Mouse (Mus musculus) liver, embryonic 14.5 days (tissue): ENCODE results near the gene Med24. TPM values are rescaled to one million over a fixed set of nuclear protein-coding genes. Genes with fewer than 3 reads are reported as not detected.
"Not testable (repeated sequence)": the region's sequence is repeated elsewhere in the genome, so short reads cannot be mapped to it uniquely, and the experiment has no call there.

Source experiments
- ATAC-seq: fragments of 200-750 bp; cut with Nextera tagmentation; 2 replicates; pipeline ENCODE4 v1.8.0; 2017; ENCODE audit warnings: moderate number of reproducible peaks, mild to moderate bottlenecking, moderate library complexity; ENCODE audit not compliant: insufficient read depth
- DNase-seq, 3 experiments: peaks; one replicate each; pipeline ENCODE4 v3.0.0-alpha.2; 2012 to 2013; ENCODE audit warnings: low read depth in 3 of 3, low spot score in 3 of 3
- H3K27ac ChIP-seq: fragments of 300-500 bp; sonication (generic); 2 replicates; pipeline ENCODE4 v1.5.1; 2014; ENCODE audit warnings: moderate library complexity, mild to moderate bottlenecking, control low read depth, inconsistent platforms
- H3K27me3 ChIP-seq: fragments of 300-500 bp; sonication (generic); 2 replicates; pipeline ENCODE4 v1.6.1; 2014; ENCODE audit warnings: mild to moderate bottlenecking, low read length, moderate library complexity; ENCODE audit not compliant: control insufficient read depth, insufficient read depth
- H3K36me3 ChIP-seq: fragments of 300-500 bp; sonication (generic); replicated peaks from 2 replicates; pipeline ENCODE4 v1.6.1; 2014; ENCODE audit warnings: low read depth; ENCODE audit not compliant: control insufficient read depth, insufficient read depth
- H3K4me1 ChIP-seq, 2 experiments: fragments of 200-500 bp in 1 of 2; fragments of 300-500 bp in 1 of 2; sonication (generic) in 1 of 2; replicated peaks; 2 replicates each; pipeline ENCODE4 v1.6.1; 2012 to 2014; ENCODE audit warnings: antibody characterized with exemption in 1 of 2, inconsistent platforms in 1 of 2, low read length in 1 of 2; ENCODE audit not compliant: control insufficient read depth in 2 of 2, insufficient read depth in 2 of 2
- H3K4me2 ChIP-seq: fragments of 300-500 bp; sonication (generic); 2 replicates; pipeline ENCODE4 v1.6.1; 2014; ENCODE audit warnings: low read depth, mild to moderate bottlenecking, control low read depth, moderate library complexity
- H3K4me3 ChIP-seq, 2 experiments: fragments of 200-500 bp in 1 of 2; fragments of 300-500 bp in 1 of 2; sonication (generic) in 1 of 2; 2 replicates each; pipeline ENCODE4 v1.5.1; 2012 to 2014; ENCODE audit warnings: low read depth in 2 of 2, low read length in 2 of 2, mild to moderate bottlenecking in 2 of 2, control low read depth in 1 of 2, inconsistent platforms in 1 of 2, moderate library complexity in 1 of 2; ENCODE audit not compliant: insufficient read depth in 1 of 2
- H3K9ac ChIP-seq: fragments of 300-500 bp; sonication (generic); replicated peaks from 2 replicates; pipeline ENCODE4 v1.6.1; 2014; ENCODE audit warnings: mild to moderate bottlenecking, control low read depth, moderate library complexity
- H3K9me3 ChIP-seq: fragments of 300-500 bp; sonication (generic); 2 replicates; pipeline ENCODE4 v1.6.1; 2016; ENCODE audit warnings: low read length, mixed read lengths; ENCODE audit not compliant: control insufficient read depth
- CTCF ChIP-seq: IDR thresholded peaks from 2 replicates; pipeline ENCODE4 v1.5.1; 2016; ENCODE audit warnings: antibody characterized with exemption, low read depth, control low read depth
- EP300 ChIP-seq: IDR thresholded peaks from 2 replicates; pipeline ENCODE4 v1.6.1; 2016; ENCODE audit warnings: antibody characterized with exemption, low read depth
- WGBS: fragments of 180-500 bp; shearing (Covaris S2); extraction: QIAGEN DNeasy Blood & Tissue Kit; methylation state at CpG from one replicate; pipeline ENCODE4 v1.1.7; 2014; ENCODE audit not compliant: insufficient replicate concordance; 5-methylcytosine and 5-hydroxymethylcytosine counted together
- polyA plus RNA-seq, 2 experiments: library from polyadenylated mRNA; depleted of rRNA in 1 of 2; stranded (reverse) in 1 of 2; unstranded in 1 of 2; fragments of >200 nt; fragmentation: Nextera tagmentation in 1 of 2; extraction: Ambion mirVana in 1 of 2; gene quantifications; 2 replicates each; pipeline versions ENCODE4 v1.2.1 to v1.2.3; 2012 to 2014

Med24 gene
- polyA plus RNA-seq, 2 experiments = 21.3 to 25.0 TPM

DNA sequence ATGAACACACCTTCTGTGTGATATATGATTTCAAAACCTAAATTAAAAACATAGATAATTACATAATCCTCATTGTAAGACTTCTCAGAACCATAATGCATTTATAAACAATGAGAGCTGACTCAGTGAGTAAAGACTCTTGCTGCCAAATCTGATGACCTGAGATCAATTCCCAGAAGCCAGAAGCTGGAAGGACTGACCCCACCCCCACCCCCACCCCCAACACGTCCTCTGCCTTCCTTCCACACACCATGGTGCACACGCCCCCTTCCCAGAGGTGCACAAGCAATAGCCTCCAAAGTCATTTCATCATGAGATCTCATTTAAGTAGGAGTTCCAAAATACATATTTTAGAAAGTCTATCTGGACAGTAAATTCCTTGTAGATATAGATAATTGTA is 8.5 kb downstream of the Med24 start:
- no peaks in the 10 kb centered on the region for H3K9me3 ChIP-seq
- H3K4me3 ChIP-seq = no peak overlapping the region
- H3K27me3 ChIP-seq = no peaks in the 10 kb centered on the region
- H3K27ac ChIP-seq = no peak overlapping the region
- peaks cover 8% of the 10 kb centered on the region for H3K36me3 ChIP-seq
- TF ChIP-seq EP300 (no peak), CTCF (no peak)
- 68% methylated on average over 2 of the region's 2 CpGs for WGBS
- H3K4me2 ChIP-seq = no peak overlapping the region
- H3K9ac ChIP-seq = no peak overlapping the region
- ATAC-seq (no peak), DNase-seq (no peak)
- 0 out of 4 replicates have a peak, but pooled peaks cover 0 to 1% of the 10 kb centered on the region in 2 experiments for H3K4me1 ChIP-seq

DNA sequence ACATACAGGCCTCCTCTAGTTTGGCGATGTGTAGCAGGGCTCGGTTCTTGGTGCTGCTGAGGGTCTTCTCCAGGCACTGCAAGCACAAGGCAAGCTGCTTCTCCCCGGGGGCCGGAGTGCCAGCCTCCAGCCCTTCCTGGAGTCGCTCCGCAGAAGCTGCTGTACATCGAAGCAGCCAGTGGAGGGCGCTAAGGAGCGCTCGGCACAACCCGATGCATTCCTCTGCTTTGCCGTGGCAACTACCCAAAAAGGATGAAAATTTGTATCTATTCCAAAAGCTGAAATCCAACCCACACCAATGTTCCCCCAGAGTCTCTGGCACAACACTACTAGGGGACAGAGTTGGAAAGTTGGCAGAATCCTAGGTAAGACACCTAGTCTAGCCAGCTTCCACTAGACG is 11.3 kb downstream of the Med24 start:
- H3K27ac ChIP-seq = no peak overlapping the region
- H3K9me3 ChIP-seq = no peaks in the 10 kb centered on the region
- no peak overlapping the region for H3K4me2 ChIP-seq
- ATAC-seq = no peak
- 29% methylated on average over 13 of the region's 13 CpGs for WGBS
- peaks cover 14% of the 10 kb centered on the region for H3K36me3 ChIP-seq
- TF ChIP-seq CTCF (peak; percentile 86), EP300 (no peak)
- 0 out of 4 replicates have a peak, but pooled peaks cover 0 to 1% of the 10 kb centered on the region in 2 experiments for H3K4me1 ChIP-seq
- no peak overlapping the region for H3K4me3 ChIP-seq
- DNase-seq = no peak
- H3K27me3 ChIP-seq = no peaks in the 10 kb centered on the region
- no peak overlapping the region for H3K9ac ChIP-seq

DNA sequence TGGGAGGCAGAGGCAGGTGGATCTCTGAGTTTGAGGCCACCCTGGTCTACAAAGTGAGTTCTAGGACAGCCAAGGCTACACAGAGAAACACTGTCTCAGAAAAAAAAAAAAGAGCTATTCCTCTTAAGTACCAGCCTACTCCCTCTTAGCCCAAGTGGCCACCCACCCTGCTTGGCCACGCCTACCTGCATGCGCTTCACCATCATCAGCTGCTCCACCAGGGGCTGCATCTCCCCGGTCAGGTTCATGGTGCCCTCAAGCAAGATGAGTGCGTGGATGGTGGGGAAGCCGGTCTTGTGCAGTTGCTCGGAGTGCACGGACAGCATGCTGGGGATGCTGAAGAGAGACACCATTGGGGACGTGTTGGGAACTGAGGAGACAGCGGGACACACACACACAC is 13.3 kb downstream of the Med24 start:
- ATAC-seq (no peak), DNase-seq (no peak)
- no peak overlapping the region for H3K4me2 ChIP-seq
- peaks cover 20% of the 10 kb centered on the region for H3K36me3 ChIP-seq
- TF ChIP-seq EP300 (no peak), CTCF (no peak)
- H3K9me3 ChIP-seq = no peaks in the 10 kb centered on the region
- 84% methylated on average over 9 of the region's 9 CpGs for WGBS
- H3K4me3 ChIP-seq = no peak overlapping the region
- H3K9ac ChIP-seq = no peak overlapping the region
- 0 out of 4 replicates have a peak, but pooled peaks cover 0 to 3% of the 10 kb centered on the region in 2 experiments for H3K4me1 ChIP-seq
- H3K27me3 ChIP-seq = no peaks in the 10 kb centered on the region
- H3K27ac ChIP-seq = no peak overlapping the region

DNA sequence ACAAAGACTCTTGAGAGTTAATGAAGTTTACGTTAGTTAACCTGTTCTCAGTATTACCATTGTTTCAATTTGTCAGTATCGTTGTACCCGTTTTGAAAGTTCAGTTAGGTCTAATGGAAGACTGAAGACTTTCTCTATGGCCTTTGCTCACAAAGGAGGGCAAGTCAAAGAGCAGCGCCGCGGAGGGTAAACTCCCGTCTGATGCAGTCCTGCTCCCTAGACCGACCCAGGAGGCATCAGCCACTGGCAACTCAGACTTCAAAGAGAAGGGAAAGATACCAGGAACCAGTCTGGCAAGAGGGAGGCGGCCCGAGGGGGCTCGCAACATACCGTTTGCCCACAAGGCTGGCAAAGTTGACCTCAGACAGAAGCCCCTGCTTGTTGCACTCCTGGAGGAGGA is 15.5 kb downstream of the Med24 start:
- Histone ChIP-seq H3K27ac (no peak overlapping the region), H3K4me1 (peaks cover 0 to 6% of the 10 kb centered on the region in 2 experiments; a peak in 3 of 4 replicates), H3K4me3 (no peak overlapping the region), H3K9ac (no peak overlapping the region), H3K9me3 (no peaks in the 10 kb centered on the region), H3K27me3 (no peaks in the 10 kb centered on the region), H3K36me3 (peaks cover 27% of the 10 kb centered on the region), H3K4me2 (no peak overlapping the region)
- no peak for DNase-seq
- TF ChIP-seq CTCF (no peak), EP300 (no peak)
- WGBS = 72% methylated on average over 12 of the region's 12 CpGs
- ATAC-seq = no peak

DNA sequence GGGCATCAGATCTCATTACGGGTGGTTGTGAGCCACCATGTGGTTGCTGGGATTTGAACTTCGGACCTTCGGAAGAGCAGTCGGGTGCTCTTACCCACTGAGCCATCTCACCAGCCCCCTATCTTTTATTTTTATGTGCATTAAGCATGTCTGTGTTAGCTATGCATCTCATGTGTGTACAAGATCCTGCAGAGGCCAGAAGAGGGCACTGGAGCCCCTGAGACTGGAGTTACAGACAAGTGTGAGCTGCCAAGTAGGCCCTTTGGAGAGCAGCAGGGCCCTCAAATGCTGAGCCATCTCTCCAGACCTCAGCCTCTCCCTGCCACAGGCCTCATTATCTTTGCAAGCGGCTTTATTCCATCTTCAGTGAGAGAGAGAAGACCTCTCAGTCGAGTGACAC is 17.2 kb downstream of the Med24 start:
- 60% methylated on average over 5 of the region's 6 CpGs for WGBS
- H3K4me3 ChIP-seq, H3K9me3 ChIP-seq, H3K27me3 ChIP-seq, H3K4me2 ChIP-seq, ATAC-seq, H3K27ac ChIP-seq, DNase-seq, H3K9ac ChIP-seq, H3K4me1 ChIP-seq: not testable (repeated sequence)
- peaks cover 33% of the 10 kb centered on the region for H3K36me3 ChIP-seq
- TF ChIP-seq CTCF = peak; percentile 49
